Mouse (Mus musculus) neural tube, embryonic 13.5 days (tissue): ENCODE measurements around the gene Pdxp. TPM values are rescaled to one million over a fixed set of nuclear protein-coding genes. Genes with fewer than 3 reads are reported as not detected.

Source experiments
- ATAC-seq: fragments of 200-750 bp; cut with Nextera tagmentation; 2 replicates; pipeline ENCODE4 v1.8.0; 2017; ENCODE audit warnings: low read depth, mild to moderate bottlenecking, moderate TSS enrichment, moderate library complexity
- H3K27ac ChIP-seq: fragments of 300-500 bp; sonication (generic); replicated peaks from 2 replicates; pipeline ENCODE4 v1.5.1; 2015; ENCODE audit warnings: moderate library complexity, mild to moderate bottlenecking, inconsistent platforms
- H3K27me3 ChIP-seq: fragments of 300-500 bp; sonication (generic); 2 replicates; pipeline ENCODE4 v1.6.1; 2015; ENCODE audit warnings: mild to moderate bottlenecking, inconsistent platforms
- H3K36me3 ChIP-seq: fragments of 300-500 bp; sonication (generic); 2 replicates; pipeline ENCODE4 v1.6.1; 2015; ENCODE audit warnings: mild to moderate bottlenecking, inconsistent platforms
- H3K4me1 ChIP-seq: fragments of 300-500 bp; sonication (generic); replicated peaks from 2 replicates; pipeline ENCODE4 v1.6.1; 2015; ENCODE audit warnings: inconsistent platforms
- H3K4me2 ChIP-seq: fragments of 300-500 bp; sonication (generic); 2 replicates; pipeline ENCODE4 v1.6.1; 2015; ENCODE audit warnings: inconsistent platforms, mild to moderate bottlenecking, moderate library complexity
- H3K4me3 ChIP-seq: fragments of 300-500 bp; sonication (generic); 2 replicates; pipeline ENCODE4 v1.5.1; 2015; ENCODE audit warnings: mild to moderate bottlenecking, inconsistent platforms
- H3K9ac ChIP-seq: fragments of 300-500 bp; sonication (generic); 2 replicates; pipeline ENCODE4 v1.6.1; 2015; ENCODE audit warnings: moderate library complexity, mild to moderate bottlenecking, inconsistent platforms
- H3K9me3 ChIP-seq: fragments of 300-500 bp; sonication (generic); 2 replicates; pipeline ENCODE4 v1.6.1; 2016; ENCODE audit warnings: inconsistent platforms
- WGBS: fragments of 180-500 bp; shearing (Covaris S2); methylation state at CpG from one replicate; pipeline ENCODE4 v1.1.7; 2015; 5-methylcytosine and 5-hydroxymethylcytosine counted together
- polyA plus RNA-seq: library from polyadenylated mRNA; unstranded; fragments of >200 nt; fragmentation: Nextera tagmentation; extraction: Ambion mirVana; gene quantifications from 2 replicates; pipeline ENCODE4 v1.2.1, GENCODE M21; 2015

Pdxp gene
- polyA plus RNA-seq, 1 experiment from 2014 or later, result 53.6 TPM

DNA sequence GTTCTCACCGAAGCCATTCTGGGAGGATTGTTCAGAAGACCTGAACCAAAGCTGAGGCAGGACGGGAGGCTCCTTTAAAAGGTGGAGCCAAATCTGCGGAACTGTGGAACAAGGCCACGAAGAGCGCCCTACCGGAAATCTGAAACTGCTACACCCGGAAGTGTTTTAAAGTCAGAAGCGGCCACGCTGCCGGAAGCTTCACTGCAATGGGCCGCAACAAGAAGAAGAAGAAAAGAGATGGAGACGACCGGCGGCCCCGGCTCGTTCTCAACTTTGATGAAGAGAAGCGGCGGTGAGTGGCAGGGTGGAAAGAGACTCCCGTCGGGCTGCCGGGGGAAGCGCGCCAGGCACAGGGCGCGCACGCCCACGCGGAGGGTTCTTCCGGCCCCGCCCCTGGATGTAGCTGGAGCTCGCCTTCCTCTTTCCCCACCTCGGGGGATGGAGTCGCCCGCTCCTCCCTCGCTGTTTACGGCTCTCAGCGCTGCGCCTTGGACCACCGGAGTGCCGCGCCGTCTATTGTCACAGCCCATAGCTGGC is 21.1 kb downstream of the Pdxp start, which contains the start of gene Nol12:
Nol12 (plus strand) TSS at position 150 of the 537 bp plus-strand sequence.
- Histone ChIP-seq H3K36me3 (peaks cover 30% of the 10 kb centered on the region), H3K27ac (peak within 1 kb of the TSS; percentile 84), H3K27me3 (no peaks in the 10 kb centered on the region), H3K4me1 (peaks cover 17% of the 10 kb centered on the region), H3K4me2 (peak within 1 kb of the TSS; percentile 66), H3K9ac (peak within 1 kb of the TSS; percentile 85), H3K9me3 (no peaks in the 10 kb centered on the region), H3K4me3 (peak within 1 kb of the TSS; percentile 70)
- WGBS, result under 1% methylated on average over 42 of the region's 42 CpGs
- ATAC-seq, result peak; percentile 90

DNA sequence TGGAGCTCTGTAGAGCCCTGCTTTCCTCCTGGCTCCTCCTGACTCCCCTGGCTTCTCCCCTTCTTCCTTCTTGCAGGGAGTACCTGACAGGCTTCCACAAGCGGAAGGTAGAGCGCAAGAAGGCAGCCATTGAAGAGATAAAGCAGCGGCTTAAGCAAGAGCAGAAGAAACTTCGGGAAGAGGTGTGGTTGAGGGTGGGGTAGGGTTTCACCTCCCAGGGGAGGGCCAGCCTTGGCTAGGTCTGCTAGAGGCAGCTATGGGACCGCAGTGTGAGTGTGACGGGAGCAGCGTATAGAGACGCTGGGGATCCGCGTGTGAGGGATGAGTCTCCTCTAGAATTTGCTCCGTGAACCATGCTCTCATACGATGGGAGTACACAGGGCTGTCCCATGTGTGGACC is 22.7 kb downstream of the Pdxp start:
- ATAC-seq, result no peak
- Histone ChIP-seq H3K36me3 (peaks cover 45% of the 10 kb centered on the region), H3K4me1 (peaks cover 17% of the 10 kb centered on the region), H3K4me2 (peak overlapping the region; percentile 66; the same call in 1 of the 2 replicates), H3K27ac (no peak overlapping the region), H3K9me3 (no peaks in the 10 kb centered on the region), H3K27me3 (no peaks in the 10 kb centered on the region), H3K9ac (peak overlapping the region; percentile 85; the same call in 1 of the 2 replicates), H3K4me3 (no peak overlapping the region)
- 95% methylated on average over 12 of the region's 12 CpGs for WGBS

DNA sequence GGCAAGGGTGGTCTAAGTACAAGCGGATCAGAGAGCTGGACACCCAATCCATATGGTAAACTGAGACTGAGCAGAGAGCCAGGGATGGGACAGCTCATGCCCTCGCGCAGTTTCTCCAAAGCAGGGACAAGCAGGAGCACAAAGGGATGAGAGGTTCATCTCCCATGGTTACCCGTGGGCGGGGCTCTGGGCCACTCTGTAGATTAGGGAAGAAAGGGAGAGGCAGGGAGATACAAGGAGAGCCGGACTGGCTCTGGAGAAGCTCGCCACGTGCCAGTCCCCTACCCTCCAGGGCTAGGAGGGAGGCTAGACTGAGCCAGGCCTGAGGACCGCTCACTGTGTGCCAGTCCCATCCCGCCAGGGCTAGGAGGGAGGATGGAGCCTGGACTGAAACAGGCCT is 23.6 kb downstream of the Pdxp start:
- H3K36me3 ChIP-seq, result peaks cover 52% of the 10 kb centered on the region
- H3K9ac ChIP-seq, result 0 out of 2 replicates have a peak overlapping the region, but pooled peaks have one; percentile 31
- no peaks in the 10 kb centered on the region for H3K27me3 ChIP-seq
- H3K4me3 ChIP-seq, result no peak overlapping the region
- H3K9me3 ChIP-seq, result no peaks in the 10 kb centered on the region
- no peak overlapping the region for H3K4me2 ChIP-seq
- peaks cover 17% of the 10 kb centered on the region for H3K4me1 ChIP-seq
- ATAC-seq, result no peak
- H3K27ac ChIP-seq, result no peak overlapping the region
- WGBS, result 86% methylated on average over 10 of the region's 10 CpGs

DNA sequence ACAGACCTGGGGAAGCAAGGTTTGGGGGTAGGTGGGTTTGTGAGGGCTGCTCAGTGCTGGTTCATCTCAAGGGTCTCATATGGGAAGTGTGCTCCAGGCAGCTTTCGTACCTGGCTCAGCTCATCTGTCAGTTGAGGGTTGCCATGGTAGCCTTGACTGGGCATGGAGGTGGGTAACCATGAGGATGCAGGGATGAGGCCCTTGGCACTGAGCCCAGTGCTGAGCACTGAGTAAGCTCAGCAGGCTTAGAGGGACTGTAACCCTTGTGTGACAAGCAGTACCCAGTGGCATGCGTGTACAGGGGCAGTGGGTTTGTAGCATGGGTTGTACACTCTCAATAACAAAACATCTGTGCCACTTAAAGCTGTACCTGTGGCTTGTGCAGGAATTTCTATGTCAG is 24.2 kb downstream of the Pdxp start:
- no peaks in the 10 kb centered on the region for H3K9me3 ChIP-seq
- peaks cover 52% of the 10 kb centered on the region for H3K36me3 ChIP-seq
- H3K27me3 ChIP-seq, result no peaks in the 10 kb centered on the region
- ATAC-seq, result no peak
- H3K27ac ChIP-seq, result no peak overlapping the region
- no peak overlapping the region for H3K4me3 ChIP-seq
- WGBS, result 77% methylated on average over 2 of the region's 2 CpGs
- H3K9ac ChIP-seq, result 0 out of 2 replicates have a peak overlapping the region, but pooled peaks have one; percentile 31
- H3K4me2 ChIP-seq, result no peak overlapping the region
- peaks cover 23% of the 10 kb centered on the region for H3K4me1 ChIP-seq

DNA sequence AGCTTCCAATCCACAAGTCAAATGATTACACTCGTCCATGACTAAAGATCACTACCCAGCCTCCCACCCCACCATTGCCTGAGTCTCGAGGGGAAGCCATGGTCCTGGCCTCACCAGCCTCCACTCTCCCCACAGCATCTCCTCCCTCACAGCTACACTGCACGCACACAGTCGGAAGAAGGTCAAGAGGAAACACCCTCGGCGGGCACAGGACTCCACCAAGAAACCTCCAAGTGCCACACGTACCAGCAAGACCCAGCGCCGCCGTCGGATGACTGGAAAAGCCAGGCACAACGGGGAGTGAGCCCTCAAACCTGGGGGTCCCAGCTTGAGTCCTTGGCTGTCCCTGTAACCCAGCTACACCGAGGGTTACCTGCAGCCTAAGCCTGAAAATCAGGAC is 26.6 kb downstream of the Pdxp start:
- no peaks in the 10 kb centered on the region for H3K27me3 ChIP-seq

DNA sequence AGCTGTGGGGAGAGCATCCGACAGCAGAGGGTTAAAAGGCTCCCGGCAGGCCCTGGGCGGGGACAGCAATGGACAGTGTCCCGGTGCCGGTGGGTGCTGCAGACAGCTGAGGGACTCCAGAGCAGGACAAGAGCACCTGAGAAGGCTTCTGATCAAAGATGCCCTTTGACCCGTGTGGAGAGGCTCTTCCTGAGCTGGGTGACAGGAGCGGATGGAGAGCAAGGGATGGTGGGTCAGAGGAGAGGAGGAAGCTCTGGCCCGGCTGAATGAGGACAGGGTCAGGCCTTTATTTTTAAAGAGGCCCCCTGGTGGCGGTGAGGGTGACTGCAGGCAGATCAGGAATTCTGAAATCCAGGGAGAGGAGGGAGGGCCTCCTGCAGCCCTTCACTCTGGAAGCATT is 28.9 kb downstream of the Pdxp start:
- Histone ChIP-seq H3K9ac (peak overlapping the region; percentile 76), H3K4me1 (peaks cover 24% of the 10 kb centered on the region), H3K9me3 (no peaks in the 10 kb centered on the region), H3K4me3 (peak overlapping the region; percentile 36), H3K27ac (peak overlapping the region; percentile 62; the same call in 1 of the 2 replicates), H3K27me3 (0 out of 2 replicates have a peak, but pooled peaks cover 2% of the 10 kb centered on the region), H3K4me2 (peak overlapping the region; percentile 54), H3K36me3 (peaks cover 43% of the 10 kb centered on the region)
- 5% methylated on average over 9 of the region's 9 CpGs for WGBS
- peak; percentile 58 for ATAC-seq

More for the DNA sequence above, 26.6 kb downstream of the Pdxp start:
- Histone ChIP-seq H3K4me2 (no peak overlapping the region), H3K27ac (no peak overlapping the region), H3K9ac (no peak overlapping the region), H3K4me1 (peaks cover 26% of the 10 kb centered on the region), H3K9me3 (no peaks in the 10 kb centered on the region), H3K36me3 (peaks cover 52% of the 10 kb centered on the region), H3K4me3 (no peak overlapping the region)
- WGBS, result 92% methylated on average over 13 of the region's 13 CpGs
- no peak for ATAC-seq

DNA sequence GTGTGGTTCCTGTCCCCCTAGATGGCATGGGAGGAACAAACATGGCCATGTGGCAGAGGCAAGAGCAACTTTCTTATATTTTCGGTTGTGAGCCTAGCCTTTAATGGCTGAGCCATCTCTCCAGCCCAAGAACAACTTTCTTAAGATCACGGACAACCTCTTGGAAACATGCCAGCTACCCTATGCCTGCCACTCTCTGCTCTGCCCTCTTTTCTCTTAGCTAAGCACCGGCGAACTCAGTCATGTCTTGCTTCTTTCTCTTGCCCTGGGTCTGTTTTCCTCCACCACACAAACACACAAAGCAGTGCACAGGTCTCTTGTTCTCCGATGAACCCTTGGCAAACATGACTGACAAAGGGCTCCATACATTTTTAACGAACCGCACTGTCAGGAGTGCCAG is 32.5 kb downstream of the Pdxp start:
- no peak overlapping the region for H3K9ac ChIP-seq
- 80% methylated on average over 7 of the region's 7 CpGs for WGBS
- ATAC-seq, result no peak

DNA sequence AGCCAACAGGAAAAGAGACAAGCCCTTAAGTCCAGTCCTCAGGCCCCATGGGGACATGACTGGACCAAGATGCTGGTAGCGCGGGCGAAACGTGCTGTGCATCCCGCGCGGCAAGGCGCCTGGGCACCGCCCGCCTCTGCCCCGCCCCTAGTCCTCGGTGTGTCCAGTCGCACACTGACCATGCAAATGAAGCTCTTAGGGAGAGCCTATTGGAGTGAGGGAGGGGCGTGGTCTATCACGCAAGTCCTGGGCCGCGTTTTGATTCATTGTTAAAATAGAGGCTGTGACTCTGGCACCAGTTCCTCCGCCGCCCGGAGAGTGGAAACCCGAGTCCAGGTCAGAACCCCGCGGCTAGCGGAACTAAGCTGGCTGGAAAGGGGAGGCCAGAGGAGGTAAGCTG is 33.9 kb downstream of the Pdxp start, which contains the start of gene Triobp:
Triobp (plus strand) TSS at position 68 of the 400 bp plus-strand sequence.
- Histone ChIP-seq H3K27ac (peak within 1 kb of the TSS; percentile 75), H3K4me1 (peaks cover 32% of the 10 kb centered on the region), H3K4me2 (peak within 1 kb of the TSS; percentile 60), H3K27me3 (0 out of 2 replicates have a peak, but pooled peaks cover 2% of the 10 kb centered on the region), H3K36me3 (peaks cover 14% of the 10 kb centered on the region), H3K9ac (peak within 1 kb of the TSS; percentile 77), H3K9me3 (no peaks in the 10 kb centered on the region), H3K4me3 (peak within 1 kb of the TSS; percentile 64)
- WGBS, result under 1% methylated on average over 24 of the region's 24 CpGs
- ATAC-seq, result peak; percentile 96

More for the DNA sequence above, 32.5 kb downstream of the Pdxp start:
- H3K27me3 ChIP-seq, result 0 out of 2 replicates have a peak, but pooled peaks cover 2% of the 10 kb centered on the region
- H3K4me2 ChIP-seq, result no peak overlapping the region
- no peaks in the 10 kb centered on the region for H3K9me3 ChIP-seq
- no peak overlapping the region for H3K27ac ChIP-seq
- peaks cover 9% of the 10 kb centered on the region for H3K36me3 ChIP-seq
- no peak overlapping the region for H3K4me3 ChIP-seq
- H3K4me1 ChIP-seq, result peaks cover 35% of the 10 kb centered on the region

DNA sequence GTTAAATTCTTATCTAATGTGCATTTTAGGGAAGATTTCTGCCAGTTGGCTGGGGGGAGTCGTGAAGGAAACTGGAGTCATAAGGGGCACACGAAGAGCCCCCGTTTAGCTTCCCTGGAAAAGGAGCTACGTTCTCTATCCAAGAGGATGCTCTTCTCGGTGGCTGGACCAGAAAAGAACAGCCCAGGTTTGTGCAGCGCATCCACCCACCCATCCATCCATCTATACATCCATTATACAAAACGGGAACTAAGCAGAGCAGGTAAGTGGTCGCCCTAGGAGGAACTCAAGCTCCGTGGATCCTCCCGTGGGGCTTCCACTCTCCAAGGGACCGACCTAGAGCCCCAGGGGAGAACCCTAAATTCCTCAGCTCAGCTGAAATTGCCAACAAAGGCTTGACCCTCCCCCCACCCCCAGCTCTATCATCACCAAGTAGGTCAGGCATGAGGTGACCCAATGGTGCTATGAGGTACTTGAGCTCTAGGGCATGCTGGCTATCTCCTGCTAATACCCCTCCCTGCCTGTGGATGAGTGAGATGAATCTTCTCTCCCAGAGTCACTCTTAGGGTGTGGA is 34.5 kb downstream of the Pdxp start:
- peak; percentile 43 for ATAC-seq
- peak overlapping the region; percentile 75 for H3K27ac ChIP-seq
- H3K4me1 ChIP-seq, result peaks cover 26% of the 10 kb centered on the region
- 0 out of 2 replicates have a peak, but pooled peaks cover 2% of the 10 kb centered on the region for H3K27me3 ChIP-seq
- H3K9me3 ChIP-seq, result no peaks in the 10 kb centered on the region
- 3% methylated on average over 11 of the region's 11 CpGs for WGBS
- peak overlapping the region; percentile 60 for H3K4me2 ChIP-seq
- peak overlapping the region; percentile 64 for H3K4me3 ChIP-seq
- peaks cover 19% of the 10 kb centered on the region for H3K36me3 ChIP-seq
- peak overlapping the region; percentile 77 for H3K9ac ChIP-seq

DNA sequence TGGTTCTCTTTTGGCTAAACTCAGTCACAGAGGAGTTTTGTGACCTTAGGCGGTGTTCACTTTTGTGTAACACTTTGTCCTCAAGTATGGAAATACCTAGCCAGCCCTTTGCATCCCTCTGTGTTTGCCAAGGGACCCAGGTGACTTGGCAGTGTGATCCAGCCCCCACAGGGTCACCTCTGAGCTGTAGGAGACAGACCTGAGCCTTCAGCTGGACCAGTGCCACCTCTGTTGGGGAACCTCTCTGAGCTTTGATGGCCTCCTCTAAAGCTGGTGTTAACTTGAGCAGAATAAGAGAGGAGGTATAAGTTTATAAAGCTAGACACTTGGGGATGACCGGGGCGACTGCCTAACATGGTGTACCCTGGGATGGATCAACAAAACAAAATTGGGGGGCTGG is 35.2 kb downstream of the Pdxp start:
- WGBS, result 96% methylated on average over 3 of the region's 3 CpGs
- no peak for ATAC-seq
- no peaks in the 10 kb centered on the region for H3K9me3 ChIP-seq
- peaks cover 26% of the 10 kb centered on the region for H3K36me3 ChIP-seq
- H3K4me3 ChIP-seq, result peak overlapping the region; percentile 64
- 0 out of 2 replicates have a peak overlapping the region, but pooled peaks have one; percentile 22 for H3K9ac ChIP-seq
- H3K4me1 ChIP-seq, result peaks cover 25% of the 10 kb centered on the region
- peak overlapping the region; percentile 60 for H3K4me2 ChIP-seq
- no peak overlapping the region for H3K27ac ChIP-seq
- 0 out of 2 replicates have a peak, but pooled peaks cover 2% of the 10 kb centered on the region for H3K27me3 ChIP-seq

DNA sequence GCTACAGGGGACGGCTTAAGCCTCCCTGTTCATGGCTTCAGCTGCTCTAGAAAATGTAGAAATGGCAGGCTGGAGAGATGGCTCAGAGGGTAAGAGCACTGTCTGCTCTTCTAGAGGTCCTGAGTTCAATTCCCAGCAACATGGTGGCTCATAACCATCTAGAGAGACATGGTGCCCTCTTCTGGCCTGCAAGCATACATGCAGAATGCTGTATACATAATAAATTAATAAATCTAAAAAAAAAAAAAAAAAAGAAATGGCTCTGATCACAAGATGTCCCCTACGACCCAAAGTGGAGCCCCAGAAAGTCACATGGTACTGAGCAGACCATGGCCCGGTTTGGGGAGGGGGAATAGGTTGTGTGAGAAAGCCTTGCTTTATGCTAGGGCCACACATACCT is 41.9 kb downstream of the Pdxp start:
- Histone ChIP-seq H3K4me1 (no peaks in the 10 kb centered on the region; the same call in 1 of the 2 replicates), H3K4me3 (no peak overlapping the region), H3K9ac (no peak overlapping the region), H3K4me2 (no peak overlapping the region), H3K36me3 (peaks cover 70% of the 10 kb centered on the region), H3K27me3 (no peaks in the 10 kb centered on the region), H3K9me3 (no peaks in the 10 kb centered on the region), H3K27ac (no peak overlapping the region)
- 72% methylated on average over 3 of the region's 3 CpGs for WGBS
- ATAC-seq, result no peak

DNA sequence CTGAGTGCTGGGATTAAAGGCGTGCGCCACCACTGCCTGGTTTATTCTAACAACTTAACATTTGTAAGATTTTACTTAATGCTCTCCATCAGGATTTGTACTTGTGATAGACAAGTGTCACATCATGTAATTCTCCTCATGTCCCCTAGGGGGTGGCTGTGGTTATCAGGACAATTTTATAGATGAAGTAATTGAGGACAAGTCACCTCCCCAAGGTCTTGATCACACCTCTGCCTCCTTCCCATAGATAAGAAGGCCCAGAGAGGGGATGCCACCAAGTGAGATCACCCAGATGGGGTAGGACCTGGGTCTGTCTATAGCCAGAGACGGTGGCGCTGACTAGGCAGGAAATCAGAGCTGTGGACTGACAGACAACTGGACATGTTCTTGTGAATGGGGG is 42.6 kb downstream of the Pdxp start:
- ATAC-seq, result no peak
- H3K36me3 ChIP-seq, result peaks cover 76% of the 10 kb centered on the region
- no peaks in the 10 kb centered on the region for H3K27me3 ChIP-seq

More for the DNA sequence above, 42.6 kb downstream of the Pdxp start:
- Histone ChIP-seq H3K4me2 (no peak overlapping the region), H3K27ac (no peak overlapping the region), H3K9me3 (no peaks in the 10 kb centered on the region), H3K9ac (no peak overlapping the region), H3K4me1 (no peaks in the 10 kb centered on the region), H3K4me3 (no peak overlapping the region)
- WGBS, result 89% methylated on average over 4 of the region's 4 CpGs
